Mouse (Mus musculus) bone marrow macrophage, adult 2 months (primary cell): ENCODE data around the gene Tmem208.

Experiments used
- CTCF ChIP-seq: IDR thresholded peaks from 2 replicates; pipeline ENCODE4 v1.5.1; 2012; ENCODE audit warnings: low read depth, mild to moderate bottlenecking, low read length, moderate library complexity
- POLR2A ChIP-seq: IDR thresholded peaks from 2 replicates; pipeline ENCODE4 v1.6.1; 2012; ENCODE audit warnings: mild to moderate bottlenecking, low read depth, low read length, borderline replicate concordance

DNA sequence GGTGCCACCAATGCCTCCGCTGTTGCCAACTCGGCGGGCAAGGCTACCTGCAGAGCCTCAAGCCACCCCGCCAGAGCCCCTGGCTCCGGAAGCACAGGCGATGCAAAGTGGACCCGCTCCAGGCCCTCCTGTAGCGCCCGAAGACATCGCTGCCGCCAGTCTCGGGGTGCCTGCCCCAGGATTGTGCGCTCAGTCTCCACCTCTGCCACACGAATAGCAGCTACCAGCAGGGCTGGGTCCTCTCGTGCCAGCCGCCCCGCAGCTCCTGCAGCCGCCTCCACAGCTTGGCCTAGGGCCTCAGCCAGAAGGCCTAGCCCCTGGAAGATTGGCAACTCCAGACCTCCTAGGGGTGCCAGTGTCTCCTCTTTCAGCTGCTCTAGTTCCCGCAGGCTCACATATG lies 32.7 kb upstream of the Tmem208 start:
- TF ChIP-seq POLR2A = no peak
- no peak for TF ChIP-seq CTCF
